Mouse (Mus musculus): ENCODE results near the gene Selenov.

DNA sequence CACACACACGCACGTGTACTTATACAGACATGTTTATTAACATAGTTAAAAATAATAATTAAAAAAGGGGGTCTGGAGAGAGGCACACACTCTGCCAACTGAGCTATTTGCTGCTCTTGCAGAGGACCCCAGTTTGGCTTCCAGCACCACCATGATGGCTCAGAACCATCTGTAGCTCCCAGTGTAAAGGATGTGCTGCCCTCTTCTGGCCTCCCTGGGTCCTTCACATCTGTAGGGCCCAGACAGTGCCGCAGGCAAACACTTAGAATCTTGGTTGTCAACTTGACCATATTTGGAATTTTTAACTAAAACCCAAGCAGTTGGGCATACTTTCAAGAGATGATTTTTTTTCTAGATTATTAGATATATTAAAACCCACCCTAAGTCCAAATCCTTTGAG, 42.0 kb downstream of the Selenov start:
- TF ChIP-seq EP300 (optimal IDR thresholded peaks at IDR 0.05): no peak
- TF ChIP-seq CTCF (IDR thresholded peaks at IDR 0.05; ENCODE audit: low read depth): no peak

Measured in stomach, postnatal 0 days (tissue).